9 mouse cellular contexts compared by ENCODE assay signal in genomic region chr13:112465585-112465984, GRCm38 (mm10). TPM values are rescaled to one million over a fixed set of nuclear protein-coding genes. Genes with fewer than 3 reads are reported as not detected.
DNase-seq lines count a peak whose midpoint lies in the region; ATAC-seq and TF ChIP-seq lines count a peak whose summit lies in the region.
"Had no signal": no experiment of that assay in that cellular context is flagged by ENCODE, and none has a peak within 500 bp of the region (broad histone marks: within the 10 kb centered on the region; RNA-seq: fewer than 3 reads in every experiment).

No protein-coding gene starts in this region.

- H3K36me3 ChIP-seq in heart, embryonic 14.5 days (ENCODE audit: control insufficient read depth, insufficient read depth, low read length), result no peaks in the 10 kb centered on the region
- H3K36me3 ChIP-seq in embryonic facial prominence, embryonic 13.5 days, result no peaks in the 10 kb centered on the region
- H3K36me3 ChIP-seq in liver, embryonic 14.5 days (replicated peaks; ENCODE audit: control insufficient read depth, insufficient read depth, low read depth), result no peaks in the 10 kb centered on the region

- H3K27ac ChIP-seq in heart, embryonic 14.5 days (replicated peaks in 1 of 2; ENCODE audit: control insufficient read depth in 1 of 2, insufficient read depth in 1 of 2, low read depth in 2 of 2, low read length in 2 of 2), result peak overlapping the region in 1 of 2 experiments; percentile 21; a peak in 1 of 4 replicates
- H3K27ac ChIP-seq in embryonic facial prominence, embryonic 13.5 days, result no peak overlapping the region
- no peak overlapping the region for H3K27ac ChIP-seq in liver, embryonic 14.5 days

- peak overlapping the region in 1 of 2 experiments; percentile 92; a peak in 2 of 4 replicates for H3K4me3 ChIP-seq in heart, embryonic 14.5 days (ENCODE audit: control insufficient read depth in 1 of 2, insufficient read depth in 1 of 2, low read depth in 1 of 2, low read length in 2 of 2)
- H3K4me3 ChIP-seq in embryonic facial prominence, embryonic 13.5 days, result peak overlapping the region; percentile 89
- H3K4me3 ChIP-seq in liver, embryonic 14.5 days (ENCODE audit: insufficient read depth in 1 of 2, low read depth in 2 of 2, low read length in 2 of 2), result no peak overlapping the region; a peak in 1 of 4 replicates

- no peak for TF ChIP-seq CTCF in liver, embryonic 14.5 days (IDR thresholded peaks at IDR 0.05; ENCODE audit: low read depth)

- peak overlapping the region; percentile 84 for H3K4me2 ChIP-seq in heart, embryonic 14.5 days (ENCODE audit: low read length)
- peak overlapping the region; percentile 91 for H3K4me2 ChIP-seq in embryonic facial prominence, embryonic 13.5 days
- peak overlapping the region; percentile 28 for H3K4me2 ChIP-seq in liver, embryonic 14.5 days (ENCODE audit: low read depth)

- DNase-seq in heart, postnatal 25 days (ENCODE audit: low spot score), result no peak
- DNase-seq in A20 (ENCODE audit: low read depth, low spot score), result peak; percentile 19
- no peak for DNase-seq in liver, embryonic 14.5 days (ENCODE audit: low read depth in 3 of 3, low spot score in 3 of 3)
- no peak for DNase-seq in right cerebral cortex, postnatal 25 days
- DNase-seq in spleen, postnatal 10 days (ENCODE audit: low spot score in 2 of 2), result no peak
- DNase-seq in left cerebral cortex, postnatal 10 days (ENCODE audit: extremely low spot score in 1 of 2, low spot score in 2 of 2), result no peak
- DNase-seq: cerebellum, postnatal 25 days had no signal

- no peak for ATAC-seq in heart, embryonic 14.5 days (ENCODE audit: insufficient number of reproducible peaks, insufficient read depth, low FRiP score, low read depth)
- no peak for ATAC-seq in embryonic facial prominence, embryonic 13.5 days (ENCODE audit: insufficient number of reproducible peaks, insufficient read depth, low FRiP score, low TSS enrichment, low read depth)
- ATAC-seq in liver, embryonic 14.5 days (ENCODE audit: insufficient read depth), result no peak

- intact Hi-C loops in heart, postnatal 25 days (cut with DNase I), result no loop called here
- intact Hi-C loops in left cerebral cortex, postnatal 10 days (cut with DNase I), result no loop called here

- WGBS in heart, embryonic 14.5 days, result 20% methylated on average over 2 of the region's 2 CpGs
- WGBS in embryonic facial prominence, embryonic 13.5 days, result 50% methylated on average over 2 of the region's 2 CpGs
- 41% methylated on average over 2 of the region's 2 CpGs for WGBS in liver, embryonic 14.5 days (ENCODE audit: insufficient replicate concordance)

- H3K9ac ChIP-seq in heart, embryonic 14.5 days (ENCODE audit: low read length), result peak overlapping the region; percentile 57; the same call in 1 of the 2 replicates
- H3K9ac ChIP-seq in embryonic facial prominence, embryonic 13.5 days, result peak overlapping the region; percentile 49; the same call in 1 of the 2 replicates
- no peak overlapping the region for H3K9ac ChIP-seq in liver, embryonic 14.5 days (replicated peaks)

- H3K9me3 ChIP-seq in heart, embryonic 14.5 days (ENCODE audit: control insufficient read depth, low read length), result no peaks in the 10 kb centered on the region
- H3K9me3 ChIP-seq in embryonic facial prominence, embryonic 13.5 days, result no peaks in the 10 kb centered on the region
- H3K9me3 ChIP-seq in liver, embryonic 14.5 days (ENCODE audit: control insufficient read depth, low read length), result no peaks in the 10 kb centered on the region

- peaks cover 10 to 32% of the 10 kb centered on the region in 2 experiments for H3K4me1 ChIP-seq in heart, embryonic 14.5 days (ENCODE audit: control insufficient read depth in 2 of 2, insufficient read depth in 2 of 2, low read length in 2 of 2)
- peaks cover 30% of the 10 kb centered on the region for H3K4me1 ChIP-seq in embryonic facial prominence, embryonic 13.5 days
- H3K4me1 ChIP-seq in liver, embryonic 14.5 days (replicated peaks; ENCODE audit: control insufficient read depth in 2 of 2, insufficient read depth in 2 of 2, low read length in 1 of 2), result peaks cover 6 to 11% of the 10 kb centered on the region in 2 experiments

- no peak for TF ChIP-seq EP300 in liver, embryonic 14.5 days (IDR thresholded peaks at IDR 0.05; ENCODE audit: low read depth)

- no peaks in the 10 kb centered on the region for H3K27me3 ChIP-seq in heart, embryonic 14.5 days (ENCODE audit: control insufficient read depth, insufficient read depth, low read length)
- H3K27me3 ChIP-seq in embryonic facial prominence, embryonic 13.5 days, result no peaks in the 10 kb centered on the region
- peaks cover 8% of the 10 kb centered on the region for H3K27me3 ChIP-seq in liver, embryonic 14.5 days (ENCODE audit: control insufficient read depth, insufficient read depth, low read length)

RNA-seq across cellular contexts. Expression of gene Il6st, which starts 1.7 kb away (rescaled TPM):
- 57.6 and 60.6 TPM in 2 replicates for polyA plus RNA-seq in heart, embryonic 14.5 days (2014; fragmentation: Nextera tagmentation; extraction: Ambion mirVana)
- total RNA-seq in heart, postnatal 25 days (2021), result 100 to 1,000 TPM; 181 to 216 TPM
- 28.1 and 36.9 TPM in 2 replicates for polyA plus RNA-seq in embryonic facial prominence, embryonic 13.5 days (2015; fragmentation: Nextera tagmentation; extraction: Ambion mirVana)
- 1.7 and 2.4 TPM in 2 replicates for polyA plus RNA-seq in liver, embryonic 14.5 days (2012; rRNA removed)
- 3.7 and 4.2 TPM in 2 replicates for polyA plus RNA-seq in liver, embryonic 14.5 days (2014; fragmentation: Nextera tagmentation; extraction: Ambion mirVana)
- 10 to 100 TPM; 76.1 to 84.1 TPM for total RNA-seq in left cerebral cortex, postnatal 10 days (2021)

Comparison
In these comparisons a context has a peak if more than half of its experiments do, and no peak if none do; other contexts are left out.
1. H3K4me2 ChIP-seq: peak in every context shown above with its lines; median percentile 91 in embryonic facial prominence, embryonic 13.5 days; 84 in heart, embryonic 14.5 days; 28 in liver, embryonic 14.5 days.